Mouse (Mus musculus): ENCODE measurements around the gene Mas1.

GRCm38 (mm10) chr17:12872275-12873028 lies 4.5 kb upstream of the Mas1 start:
- TF ChIP-seq CTCF (IDR thresholded peaks at IDR 0.05; ENCODE audit: borderline replicate concordance, extremely low read depth, insufficient read depth, insufficient read length) (no peak), POLR2A (IDR thresholded peaks at IDR 0.05; ENCODE audit: borderline replicate concordance, extremely low read depth, insufficient read depth, insufficient read length, poor library complexity, severe bottlenecking) (no peak)
